Mouse (Mus musculus) induced T-regulatory cell, adult 2 months (primary cell): Measurements from ENCODE around the gene Anxa2.

Experiments used
- DNase-seq: peaks from one replicate; pipeline ENCODE4 v3.0.0-alpha.2; 2012; ENCODE audit warnings: low read depth

Gene Anxa2

DNA sequence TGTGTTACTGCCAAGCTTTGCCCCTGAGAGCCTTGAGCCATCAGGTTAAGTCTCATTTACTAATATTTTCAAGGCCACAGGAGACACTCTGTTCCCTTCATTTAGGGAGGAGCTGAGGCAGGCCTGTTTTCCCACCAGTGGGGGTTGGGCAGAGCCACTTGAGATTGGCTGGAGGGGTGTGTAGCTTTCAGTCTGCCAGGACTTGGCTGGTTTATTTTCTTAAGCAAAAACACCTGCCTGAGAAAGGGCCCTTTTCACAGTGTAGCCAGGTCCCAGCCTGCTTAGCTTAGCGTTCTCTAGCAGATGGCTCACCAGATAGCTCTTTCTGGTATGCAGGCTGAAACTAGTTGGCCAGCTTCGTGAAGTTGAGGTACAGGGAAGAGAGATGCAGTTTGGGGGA is 5.6 kb downstream of the Anxa2 start:
- DNase-seq, result peak; percentile 55

DNA sequence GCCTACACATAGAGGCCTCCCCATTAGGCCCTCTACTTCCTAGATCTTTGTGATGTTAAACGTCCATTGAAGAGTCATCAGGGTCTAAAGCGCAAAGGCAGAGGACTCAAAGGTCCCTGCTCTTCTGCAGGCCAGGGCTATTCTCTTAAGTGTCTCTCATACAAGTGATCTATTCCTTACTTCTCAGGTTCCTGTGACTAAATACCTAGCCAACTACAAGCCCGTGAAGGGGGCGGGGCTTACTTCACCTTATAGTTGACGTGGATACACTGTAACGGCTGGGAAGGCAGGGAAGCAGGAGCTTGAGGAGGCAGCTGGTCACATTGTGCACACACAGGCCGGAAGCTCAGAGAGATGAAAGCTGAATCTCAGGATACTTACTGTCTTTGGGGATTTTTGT is 6.5 kb downstream of the Anxa2 start:
- DNase-seq, result no peak

DNA sequence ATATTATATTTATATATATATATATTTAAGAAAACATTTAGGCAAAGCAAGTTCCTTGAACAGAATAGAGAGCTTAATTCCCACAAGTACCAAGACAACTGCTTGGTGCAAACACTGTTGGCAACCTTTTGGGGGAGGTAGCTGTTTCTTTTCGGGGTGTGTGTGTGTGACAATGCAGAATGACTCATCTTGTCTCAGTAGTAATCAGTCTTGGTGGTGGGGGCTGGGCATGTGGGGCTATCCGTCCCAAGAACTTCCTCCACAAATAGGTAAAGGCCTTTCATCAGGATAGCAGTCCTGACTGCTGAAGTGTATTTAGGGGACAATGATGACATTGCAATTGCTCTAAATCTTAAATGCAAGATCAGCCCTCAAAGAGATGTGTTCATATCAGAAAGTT is 9.6 kb downstream of the Anxa2 start:
- no peak for DNase-seq

DNA sequence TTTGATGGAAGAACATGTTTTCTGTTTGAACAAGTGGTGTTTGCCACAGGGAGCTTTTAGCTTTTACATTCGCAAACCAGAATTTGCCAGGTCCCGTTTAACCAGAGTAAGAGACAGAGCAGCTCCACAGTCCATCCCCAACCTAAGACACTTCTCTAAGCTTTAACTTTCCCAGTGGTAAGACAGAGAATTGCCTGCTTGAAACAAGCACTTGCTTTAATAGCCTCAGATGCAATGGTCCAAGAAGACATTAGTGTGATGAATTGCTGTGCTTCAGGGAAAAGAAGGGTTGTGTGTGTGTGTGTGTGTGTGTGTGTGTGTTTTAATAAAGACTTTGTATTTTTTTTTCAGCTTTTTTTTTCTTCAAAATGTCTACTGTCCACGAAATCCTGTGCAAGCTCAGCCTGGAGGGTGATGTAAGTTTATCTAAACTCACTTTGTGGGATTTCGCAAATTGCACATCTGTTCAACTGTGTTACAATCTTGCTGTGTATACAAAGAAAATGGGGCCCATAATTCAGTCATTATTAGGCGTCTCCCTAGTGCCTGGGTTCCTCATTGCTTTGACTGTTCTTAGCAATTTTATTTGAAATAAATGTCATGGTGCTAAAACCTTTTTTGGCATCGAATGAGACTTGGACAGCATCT is 10.8 kb downstream of the Anxa2 start:
- no peak for DNase-seq

DNA sequence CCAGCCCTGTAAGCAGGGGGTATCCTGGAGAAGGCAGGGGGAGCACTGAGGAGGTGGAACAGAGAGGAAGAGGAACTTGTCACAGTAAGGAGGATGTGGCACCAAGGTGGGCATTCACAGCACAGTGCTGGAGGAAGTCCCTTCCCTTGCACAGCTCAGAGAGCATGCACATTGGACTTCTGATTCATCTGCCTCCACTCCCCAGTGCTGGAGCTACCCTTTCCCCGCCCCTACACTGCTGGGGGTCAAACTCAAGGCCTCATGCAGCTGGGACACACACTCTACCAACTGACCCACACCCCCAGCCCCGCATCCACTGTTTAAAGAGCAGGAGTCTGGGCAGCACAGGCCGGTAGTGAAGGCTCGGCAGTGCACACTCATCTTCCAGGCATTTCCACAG is 12.7 kb downstream of the Anxa2 start:
- no peak for DNase-seq

DNA sequence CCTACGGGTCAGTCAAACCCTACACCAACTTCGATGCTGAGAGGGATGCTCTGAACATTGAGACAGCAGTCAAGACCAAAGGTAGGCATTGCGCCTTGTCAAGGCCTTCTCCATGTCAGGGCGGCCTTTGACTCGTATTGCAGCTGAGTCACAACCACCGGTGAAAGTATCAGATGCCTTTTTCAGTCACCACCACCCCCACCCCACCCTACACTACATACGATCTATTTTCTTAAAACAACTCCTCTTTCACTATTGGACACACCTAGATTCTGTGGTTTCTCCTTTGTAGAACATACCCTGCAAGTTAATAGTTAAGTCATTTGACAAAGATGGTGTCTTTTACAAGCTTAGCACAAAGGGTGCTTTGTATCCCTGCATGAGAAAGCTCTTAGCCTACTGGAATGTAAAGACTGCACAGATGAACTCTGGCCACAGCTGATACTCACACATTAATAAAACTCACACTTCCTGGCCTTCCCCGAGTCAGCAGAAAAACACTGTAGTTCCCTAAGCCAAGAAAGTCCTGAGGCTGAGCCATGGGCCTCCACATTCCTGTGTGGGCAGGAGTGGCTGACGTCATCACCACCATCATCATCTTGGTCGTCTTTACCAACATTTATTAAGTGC is 14.0 kb downstream of the Anxa2 start:
- peak; percentile 57 for DNase-seq

DNA sequence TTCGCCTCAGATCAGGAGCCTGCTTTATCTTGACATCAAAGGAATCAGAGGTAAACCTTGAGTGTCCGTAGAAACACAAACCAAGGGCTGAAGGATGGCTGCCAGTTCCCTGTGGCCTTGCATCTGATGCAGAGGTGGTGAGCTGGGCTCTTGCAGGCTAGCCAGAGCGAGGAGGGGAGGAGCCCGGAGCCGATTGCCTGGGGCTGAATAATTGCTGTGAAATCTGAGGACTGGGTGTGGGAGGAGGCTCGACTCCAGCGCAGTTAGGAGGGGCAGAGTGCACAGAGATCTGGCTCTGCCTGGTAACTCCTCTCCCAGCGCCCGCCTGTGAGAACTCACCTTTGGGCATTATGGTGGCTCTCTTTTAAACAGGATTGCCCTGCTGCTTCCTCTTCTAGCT is 15.6 kb downstream of the Anxa2 start:
- DNase-seq, result no peak

DNA sequence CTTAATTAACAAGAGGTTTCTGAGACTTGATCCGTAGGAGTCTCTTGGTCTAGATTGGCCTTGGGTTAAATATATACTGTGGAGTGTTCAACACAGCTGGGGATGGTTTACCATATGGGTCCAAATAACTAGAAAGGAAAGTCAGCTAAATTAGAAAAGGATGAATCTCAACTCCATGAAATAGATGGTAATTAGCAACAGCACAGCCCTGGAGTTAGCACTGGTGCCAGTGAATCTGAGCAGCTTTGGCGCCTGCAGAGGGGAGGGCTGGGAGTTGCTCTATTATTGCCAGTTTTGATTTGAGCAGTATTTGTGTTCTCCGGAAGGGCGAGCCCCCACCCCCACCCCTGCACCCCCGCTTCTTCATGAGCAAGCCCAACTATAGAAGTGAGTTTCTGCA is 16.9 kb downstream of the Anxa2 start:
- no peak for DNase-seq

DNA sequence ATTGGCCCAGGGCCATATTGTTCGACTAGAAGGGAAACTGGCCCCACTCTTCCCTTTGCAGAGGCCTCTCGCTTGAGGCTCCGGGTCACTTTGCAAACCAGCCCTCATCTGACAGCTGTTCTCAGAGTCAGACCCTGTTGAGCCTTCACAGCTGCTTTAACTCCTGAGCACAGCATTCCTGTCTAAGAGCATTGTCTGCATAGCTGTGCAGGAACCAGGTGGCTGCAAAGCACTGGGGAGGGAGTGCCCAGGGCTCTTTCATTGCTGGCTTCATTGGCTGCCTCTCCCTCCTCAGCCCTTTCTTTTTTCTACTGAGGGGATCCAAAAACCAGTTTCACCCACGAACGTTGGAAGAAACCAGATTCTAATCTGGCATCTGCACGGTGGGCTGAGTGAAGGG is 17.5 kb downstream of the Anxa2 start:
- no peak for DNase-seq

DNA sequence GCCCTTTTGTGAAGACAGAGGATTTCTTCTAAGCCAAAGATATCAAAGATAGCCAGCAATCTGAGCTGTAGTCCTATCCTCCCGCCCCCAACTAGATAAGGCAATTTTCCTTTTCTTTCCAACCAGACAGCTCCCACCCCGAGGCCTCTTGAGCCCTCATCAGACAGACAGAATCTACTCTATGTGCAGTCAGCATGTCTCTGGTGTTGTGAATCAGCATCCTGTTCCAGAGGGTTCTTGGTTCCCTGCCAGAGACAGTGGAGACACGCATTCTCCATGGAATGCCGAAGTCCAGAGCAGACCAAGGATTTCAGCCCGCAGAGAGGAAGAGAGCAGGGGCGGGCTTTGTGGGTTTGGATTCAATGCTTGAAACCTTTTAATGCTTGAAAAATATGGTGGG is 19.3 kb downstream of the Anxa2 start:
- DNase-seq, result no peak

DNA sequence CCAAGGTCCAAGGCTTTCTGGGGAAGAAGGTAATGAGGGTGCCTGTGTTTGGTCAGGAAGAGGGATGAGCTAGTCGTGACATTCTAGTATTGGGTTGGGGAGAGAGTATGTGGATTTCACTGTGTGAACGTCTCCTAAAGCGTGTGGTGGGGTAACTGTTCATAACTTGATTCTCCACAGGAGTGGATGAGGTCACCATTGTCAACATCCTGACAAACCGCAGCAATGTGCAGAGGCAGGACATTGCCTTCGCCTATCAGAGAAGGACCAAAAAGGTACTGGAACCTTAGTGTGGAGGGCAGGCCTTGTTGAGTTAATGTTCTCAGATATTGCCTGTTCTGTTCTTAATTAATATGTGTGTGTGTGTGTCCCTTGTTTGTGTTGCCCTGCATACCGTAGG is 22.5 kb downstream of the Anxa2 start:
- DNase-seq, result no peak

DNA sequence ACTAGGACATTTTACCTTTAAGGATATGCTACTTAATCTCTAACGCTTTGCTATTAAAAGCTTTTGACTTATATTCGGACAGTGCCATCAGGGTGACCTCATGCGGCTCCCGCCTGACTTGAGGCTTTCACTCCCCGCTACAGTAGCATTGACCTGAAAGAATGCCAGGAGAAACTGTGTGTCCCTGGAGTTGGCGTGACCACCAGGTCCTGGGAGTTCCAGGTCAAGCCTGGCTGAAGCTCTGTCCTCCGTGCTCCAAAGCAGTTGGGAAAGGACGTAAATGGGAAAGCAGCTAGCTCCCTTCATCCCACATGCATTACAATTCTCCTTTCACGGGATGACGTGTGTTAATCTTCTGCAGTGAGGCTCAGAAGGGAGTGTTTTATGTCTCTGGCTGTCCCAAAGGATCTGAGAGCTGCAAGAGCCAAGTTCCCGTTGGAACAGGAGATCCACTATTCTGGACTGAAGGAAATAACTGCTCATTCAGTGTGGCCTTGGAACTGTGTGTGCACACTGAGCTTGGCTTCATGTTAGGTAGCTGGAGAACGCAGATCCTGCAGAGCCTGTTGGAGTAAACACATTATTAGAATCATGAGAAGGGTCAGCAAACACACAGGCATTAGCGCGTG is 23.9 kb downstream of the Anxa2 start:
- no peak for DNase-seq

DNA sequence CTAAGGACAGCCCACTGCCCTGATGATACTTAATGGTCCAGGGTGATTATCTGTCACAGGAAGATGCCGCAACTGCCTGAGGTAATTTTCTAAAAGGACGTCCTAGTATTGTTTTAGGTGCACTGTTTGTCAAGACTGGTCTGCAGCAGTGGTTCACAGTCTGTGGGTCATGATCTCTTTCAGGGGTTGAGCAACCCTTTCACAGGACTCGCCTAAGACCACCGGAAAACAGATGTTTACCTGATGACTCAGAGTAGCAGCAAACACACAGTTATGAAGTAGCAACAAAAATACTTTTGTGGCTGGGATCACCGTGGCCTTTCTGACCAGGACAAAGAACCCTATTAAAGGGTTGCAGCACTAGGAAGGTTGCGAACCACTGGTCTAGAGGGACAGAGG is 24.4 kb downstream of the Anxa2 start:
- no peak for DNase-seq

DNA sequence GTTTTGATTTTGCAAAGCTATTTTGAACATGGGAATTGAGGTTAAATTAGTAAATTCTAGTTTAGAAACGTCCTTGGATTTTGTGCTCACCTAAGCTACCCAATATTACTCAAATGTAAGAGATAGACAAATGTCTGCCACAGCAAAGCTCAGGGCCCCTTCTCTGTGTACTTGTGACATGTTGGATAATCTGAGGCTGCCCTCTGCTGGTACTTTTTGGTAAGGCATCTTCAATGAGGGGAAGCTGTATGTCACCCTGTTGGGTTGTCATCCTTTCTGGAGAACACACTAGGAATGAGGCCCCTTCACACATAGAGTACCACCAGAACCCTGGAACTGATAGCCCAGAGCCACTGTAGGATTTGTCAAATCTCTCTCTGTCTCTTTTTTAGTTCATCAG is 26.9 kb downstream of the Anxa2 start:
- DNase-seq, result peak; percentile 92

DNA sequence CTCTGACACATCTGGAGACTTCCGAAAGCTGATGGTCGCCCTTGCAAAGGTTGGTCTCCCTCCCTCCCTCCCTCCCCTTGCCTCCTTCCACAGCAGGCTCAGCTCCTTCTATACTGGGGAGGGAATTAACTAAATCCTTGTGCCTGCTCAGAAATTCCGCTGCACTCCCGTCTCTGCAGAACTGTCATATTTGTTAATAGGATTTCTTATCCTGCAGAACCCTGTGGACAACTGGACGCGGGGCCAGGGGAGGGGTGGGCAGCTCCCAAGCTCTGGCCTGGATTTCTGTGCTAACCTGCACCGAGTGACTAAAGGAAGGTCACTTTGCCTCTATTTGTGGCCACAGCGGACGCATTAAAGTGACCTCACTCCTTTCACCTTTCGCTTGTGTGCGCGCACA is 30.4 kb downstream of the Anxa2 start:
- DNase-seq, result no peak

DNA sequence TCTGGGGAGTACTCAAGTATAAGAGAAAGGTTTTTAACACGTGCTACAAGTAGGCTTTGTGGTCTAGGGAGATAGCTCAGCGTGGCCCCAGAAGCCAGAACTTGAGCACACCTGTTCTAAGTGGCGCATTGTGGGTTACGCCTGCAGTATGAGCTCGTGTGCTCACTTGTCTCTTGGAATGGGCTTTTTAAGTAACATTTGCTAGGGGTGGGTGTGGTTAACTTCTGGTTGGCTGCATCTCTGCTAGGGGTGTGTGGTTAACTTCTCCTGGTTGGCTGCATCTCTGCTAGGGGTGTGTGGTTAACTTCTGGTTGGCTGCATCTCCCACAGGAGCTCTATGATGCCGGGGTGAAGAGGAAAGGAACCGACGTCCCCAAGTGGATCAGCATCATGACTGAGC is 32.7 kb downstream of the Anxa2 start:
- no peak for DNase-seq

DNA sequence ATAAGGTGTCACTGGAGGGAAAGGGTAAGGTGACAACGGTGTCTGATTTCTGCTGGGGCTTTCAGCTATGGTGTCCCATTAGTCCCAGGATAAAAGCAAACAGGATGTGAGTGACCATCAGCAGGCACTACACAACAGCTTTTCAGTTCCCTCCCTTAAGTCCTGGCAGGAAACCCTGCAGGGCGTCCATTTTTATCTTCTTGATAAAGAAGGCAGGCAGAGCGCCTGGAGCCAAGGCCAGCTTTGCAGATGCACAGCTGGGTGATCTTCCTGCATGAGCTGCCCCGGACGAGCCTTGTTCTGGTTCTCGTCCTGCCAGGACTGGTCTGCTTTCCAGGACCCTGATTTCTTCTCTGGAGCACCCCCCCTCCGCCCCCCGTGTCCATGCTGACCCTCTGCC is 35.1 kb downstream of the Anxa2 start:
- DNase-seq, result no peak

DNA sequence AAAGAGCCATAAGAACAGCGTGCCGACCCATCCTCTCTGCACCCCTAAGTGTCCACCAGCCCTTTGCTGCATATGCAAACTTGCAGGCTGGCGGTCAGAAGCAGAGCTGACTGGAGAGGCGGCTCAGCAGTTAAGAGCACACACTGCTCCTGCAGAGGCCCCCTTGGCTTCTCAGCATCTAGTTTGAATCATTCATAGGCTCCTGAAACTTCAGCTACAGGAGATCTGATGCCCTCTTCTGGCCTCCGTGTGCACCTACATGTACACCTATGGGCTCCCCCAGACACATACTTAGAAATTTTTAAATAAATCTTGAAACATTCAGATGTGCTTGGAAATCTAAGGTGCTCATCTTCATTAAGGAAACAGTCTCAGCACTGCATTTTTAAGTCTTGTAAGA is 35.6 kb downstream of the Anxa2 start:
- DNase-seq, result peak; percentile 33

DNA sequence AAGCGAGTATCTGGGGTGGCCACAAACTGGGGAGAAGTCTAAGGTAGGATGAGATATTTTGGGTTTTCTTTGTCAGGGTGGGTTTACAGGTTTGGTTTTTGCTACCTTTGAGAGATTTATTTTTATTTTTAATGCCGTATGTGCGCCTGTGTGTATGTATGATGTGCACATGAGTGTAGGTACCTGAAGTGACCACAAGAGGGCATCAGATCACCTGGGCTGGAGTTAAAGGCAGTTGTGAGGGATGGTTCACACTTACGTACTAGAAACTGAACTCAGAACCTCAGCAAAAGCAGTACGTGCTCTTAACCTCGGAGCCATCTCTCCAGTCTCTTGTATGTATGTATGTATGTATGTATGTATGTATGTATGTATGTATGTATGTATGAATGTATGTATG is 39.4 kb downstream of the Anxa2 start:
- peak; percentile 21 for DNase-seq

DNA sequence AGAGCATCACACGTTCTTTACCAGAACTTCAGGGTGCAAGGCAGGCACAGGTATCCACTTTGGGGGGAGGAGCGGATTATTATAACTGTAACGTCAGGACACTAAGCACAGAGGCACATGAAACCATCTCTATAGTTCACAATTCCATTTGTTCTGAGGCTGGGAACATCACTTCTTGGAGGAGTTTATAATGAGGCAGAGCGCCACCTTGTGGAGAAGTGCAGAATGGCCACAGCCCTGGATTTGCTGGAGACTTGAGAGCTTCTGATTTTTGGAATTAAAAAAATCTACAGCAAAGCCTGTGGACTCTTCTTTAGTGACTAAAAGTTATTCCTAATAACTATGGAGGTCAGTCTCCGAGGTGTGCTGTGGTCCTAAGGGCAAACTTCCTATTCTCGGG is 49.1 kb downstream of the Anxa2 start:
- peak; percentile 76 for DNase-seq

DNA sequence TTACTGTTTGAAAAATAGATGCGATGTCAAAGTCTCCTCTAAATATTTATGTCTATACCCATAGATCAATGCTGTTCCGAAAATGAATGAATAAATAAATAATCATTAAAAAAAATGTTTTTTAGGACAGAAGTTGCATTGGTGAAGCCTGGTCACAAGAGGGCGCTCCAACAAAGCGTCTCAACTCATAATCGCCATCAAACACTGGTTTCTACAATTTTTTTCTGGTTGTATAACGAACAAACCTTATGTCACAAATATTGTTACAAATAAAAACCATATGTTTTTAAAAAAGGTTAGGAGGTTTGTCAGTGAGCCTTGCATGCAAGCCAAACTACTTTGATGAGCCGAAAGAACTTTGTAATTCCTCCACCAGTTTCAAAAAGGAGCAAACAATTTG is 52.2 kb downstream of the Anxa2 start:
- peak; percentile 72 for DNase-seq

DNA sequence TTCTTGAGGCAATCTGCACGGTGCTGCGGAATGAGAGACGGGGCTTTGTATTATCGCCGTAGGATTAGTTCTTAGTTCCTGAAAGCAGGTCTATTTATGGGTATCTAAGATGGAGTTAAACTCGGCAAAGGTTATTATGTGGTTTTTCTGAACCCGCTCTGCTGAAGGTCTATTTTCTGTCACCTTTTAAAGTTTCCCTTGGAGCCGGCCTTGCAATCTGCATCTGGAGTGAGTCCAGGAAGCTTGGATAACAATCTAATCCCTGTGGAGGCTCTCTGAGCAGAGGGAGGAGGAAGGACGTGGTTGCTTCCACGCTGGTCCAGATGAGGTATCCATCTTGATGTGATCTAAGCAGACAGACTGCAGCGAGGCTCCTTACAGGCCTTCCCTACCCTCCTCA is 53.8 kb downstream of the Anxa2 start:
- DNase-seq, result no peak

DNA sequence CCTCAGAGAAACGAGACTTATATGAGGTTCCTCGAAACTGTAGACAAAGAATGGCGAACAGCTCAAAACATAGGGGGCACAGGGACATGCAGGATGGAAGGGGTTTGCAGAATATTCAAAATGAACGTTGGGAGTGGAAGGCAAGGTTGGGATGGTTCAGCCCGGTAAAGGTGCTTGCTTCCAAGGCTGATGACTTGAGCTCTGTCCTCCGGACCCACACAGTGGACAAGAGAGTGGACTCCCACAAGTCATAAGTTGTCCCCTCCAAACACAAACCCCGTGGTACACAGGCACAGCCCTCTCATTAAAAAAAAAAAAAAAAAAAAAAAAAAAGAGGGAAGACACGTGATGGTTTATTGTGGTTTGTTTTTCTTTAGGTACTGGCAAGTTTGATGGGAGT is 54.6 kb downstream of the Anxa2 start:
- DNase-seq, result no peak
